Mouse (Mus musculus) megakaryocyte, embryonic 14.5 days (primary cell): ENCODE measurements around the gene Tardbp. TPM values are rescaled to one million over a fixed set of nuclear protein-coding genes. Genes with fewer than 3 reads are reported as not detected.

Experiments used
- H3K27me3 ChIP-seq: replicated peaks from 2 replicates; pipeline ENCODE3; 2012; ENCODE audit warnings: inconsistent platforms
- H3K36me3 ChIP-seq: replicated peaks from 2 replicates; pipeline ENCODE3; 2012; ENCODE audit warnings: low read length, inconsistent platforms, mixed read lengths
- H3K4me1 ChIP-seq: 2 replicates; pipeline ENCODE4 v1.6.1; 2012; ENCODE audit warnings: inconsistent platforms
- H3K4me3 ChIP-seq: replicated peaks from 2 replicates; pipeline ENCODE3; 2012; ENCODE audit warnings: moderate library complexity, mild to moderate bottlenecking, inconsistent platforms
- H3K9me3 ChIP-seq: 2 replicates; pipeline ENCODE4 v1.6.1; 2012; ENCODE audit warnings: inconsistent platforms
- FLI1 ChIP-seq: IDR thresholded peaks from 2 replicates; pipeline ENCODE4 v1.6.1; 2012; ENCODE audit warnings: low read length, inconsistent platforms, mixed read lengths
- GATA1 ChIP-seq: IDR thresholded peaks from 3 replicates; pipeline ENCODE4 v1.6.1; 2012; ENCODE audit warnings: mixed read lengths, low read length, inconsistent platforms, borderline replicate concordance
- polyA plus RNA-seq: library from polyadenylated mRNA; stranded (reverse); fragments of >175 nt; gene quantifications from 2 replicates; pipeline ENCODE4 v1.2.3, GENCODE M21; 2012; ENCODE audit warnings: low replicate concordance; ENCODE audit not compliant: insufficient read depth

Gene Tardbp
- polyA plus RNA-seq, 1 experiment = 18.5 TPM

DNA sequence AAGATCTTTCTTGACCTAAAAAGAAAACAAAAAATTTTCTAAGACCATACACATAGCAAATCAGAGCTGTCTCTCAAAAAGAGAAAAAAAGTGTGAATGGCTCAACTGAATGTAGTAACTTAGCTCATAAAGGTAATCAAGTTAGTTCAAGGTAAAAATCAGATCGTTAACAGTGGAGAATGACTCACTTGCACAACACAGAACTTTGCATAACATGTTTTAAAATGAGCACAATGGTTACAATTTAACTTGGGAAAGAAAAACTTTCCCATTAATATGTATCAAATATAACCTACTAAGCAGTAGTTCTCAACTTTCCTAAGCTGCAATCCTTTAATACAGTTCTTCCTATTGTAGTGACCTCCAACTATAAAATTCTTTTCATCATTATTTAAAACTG lies 6.1 kb downstream of the Tardbp start:
- H3K27me3 ChIP-seq = no peaks in the 10 kb centered on the region
- TF ChIP-seq FLI1 = no peak
- no peak for TF ChIP-seq GATA1
- no peak overlapping the region for H3K4me3 ChIP-seq
- peaks cover 35% of the 10 kb centered on the region for H3K4me1 ChIP-seq
- peaks cover 87% of the 10 kb centered on the region for H3K36me3 ChIP-seq
- no peaks in the 10 kb centered on the region for H3K9me3 ChIP-seq

- Histone ChIP-seq H3K36me3 (peaks cover 91% of the 10 kb centered on the region), H3K9me3 (no peaks in the 10 kb centered on the region), H3K4me1 (peaks cover 31% of the 10 kb centered on the region), H3K27me3 (no peaks in the 10 kb centered on the region), H3K4me3 (no peak overlapping the region)
- TF ChIP-seq FLI1 = no peak
- TF ChIP-seq GATA1 = no peak
These were observed 7.0 kb downstream of the Tardbp start for GRCm38 (mm10) chr4:148619805-148620204.

- no peaks in the 10 kb centered on the region for H3K27me3 ChIP-seq
- TF ChIP-seq GATA1 = no peak
- no peak for TF ChIP-seq FLI1
- no peaks in the 10 kb centered on the region for H3K9me3 ChIP-seq
- H3K4me1 ChIP-seq = peaks cover 10% of the 10 kb centered on the region; the same call in 1 of the 2 replicates
- H3K4me3 ChIP-seq = no peak overlapping the region
- peaks cover 76% of the 10 kb centered on the region for H3K36me3 ChIP-seq
These were observed 13.1 kb downstream of the Tardbp start for GRCm38 (mm10) chr4:148613738-148614137.

GRCm38 (mm10) chr4:148612557-148612956 lies 14.3 kb downstream of the Tardbp start:
- TF ChIP-seq GATA1 = no peak
- TF ChIP-seq FLI1 = no peak
- H3K27me3 ChIP-seq = no peaks in the 10 kb centered on the region
- no peaks in the 10 kb centered on the region for H3K9me3 ChIP-seq
- peaks cover 13% of the 10 kb centered on the region; the same call in 1 of the 2 replicates for H3K4me1 ChIP-seq
- H3K36me3 ChIP-seq = peaks cover 68% of the 10 kb centered on the region
- no peak overlapping the region for H3K4me3 ChIP-seq

- Histone ChIP-seq H3K27me3 (no peaks in the 10 kb centered on the region), H3K36me3 (peaks cover 56% of the 10 kb centered on the region), H3K4me1 (peaks cover 15% of the 10 kb centered on the region; the same call in 1 of the 2 replicates), H3K9me3 (no peaks in the 10 kb centered on the region), H3K4me3 (no peak overlapping the region)
- no peak for TF ChIP-seq FLI1
- TF ChIP-seq GATA1 = no peak
These were observed 16.0 kb downstream of the Tardbp start for GRCm38 (mm10) chr4:148610631-148611364.

DNA sequence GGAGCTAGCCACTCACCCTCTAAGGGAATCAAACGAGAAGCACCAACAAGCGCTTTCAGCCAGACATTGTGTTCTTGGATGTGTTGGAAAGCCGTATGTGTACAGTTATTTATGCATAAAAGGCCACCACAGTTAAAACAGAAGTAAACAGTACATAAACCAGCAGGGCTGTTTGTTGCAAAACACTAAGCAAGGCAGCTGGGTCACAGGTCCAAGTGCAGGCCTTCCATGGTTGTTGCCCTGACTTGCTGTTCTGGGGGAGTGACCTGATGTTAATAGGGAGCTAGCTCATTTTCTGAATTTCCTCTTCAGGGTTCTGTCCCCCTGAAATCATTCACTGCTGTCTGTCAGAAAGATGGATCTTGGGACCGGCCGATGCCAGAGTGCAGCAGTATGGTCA lies 17.0 kb downstream of the Tardbp start:
- Histone ChIP-seq H3K36me3 (peaks cover 46% of the 10 kb centered on the region), H3K4me1 (peaks cover 18% of the 10 kb centered on the region)
- TF ChIP-seq GATA1 (no peak), FLI1 (no peak)

DNA sequence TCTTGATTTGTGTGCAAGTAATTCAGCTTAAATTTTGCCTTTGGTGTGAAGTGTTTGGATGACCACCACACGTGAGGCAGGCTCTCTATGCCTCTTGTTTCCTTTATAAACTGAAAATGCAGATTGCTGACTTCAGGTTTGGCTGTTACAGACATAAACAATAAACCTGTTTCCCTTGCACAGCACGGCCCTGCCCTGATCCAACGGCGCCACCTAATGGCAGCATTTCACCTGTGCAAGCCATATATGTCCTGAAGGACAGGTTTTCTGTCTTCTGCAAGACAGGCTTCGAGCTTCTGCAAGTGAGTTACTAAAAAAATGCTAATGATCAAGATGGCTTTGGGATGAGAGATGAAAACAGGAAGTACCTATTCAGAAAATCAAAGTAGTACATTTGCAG lies 19.1 kb downstream of the Tardbp start:
- Histone ChIP-seq H3K4me3 (no peak overlapping the region), H3K36me3 (peaks cover 36% of the 10 kb centered on the region), H3K27me3 (no peaks in the 10 kb centered on the region), H3K9me3 (no peaks in the 10 kb centered on the region), H3K4me1 (peaks cover 25% of the 10 kb centered on the region)
- TF ChIP-seq FLI1 = no peak
- TF ChIP-seq GATA1 = no peak

More for the DNA sequence above, 17.0 kb downstream of the Tardbp start:
- no peaks in the 10 kb centered on the region for H3K9me3 ChIP-seq
- H3K27me3 ChIP-seq = no peaks in the 10 kb centered on the region
- no peak overlapping the region for H3K4me3 ChIP-seq

- Histone ChIP-seq H3K36me3 (peaks cover 30% of the 10 kb centered on the region), H3K4me1 (peaks cover 32% of the 10 kb centered on the region), H3K27me3 (no peaks in the 10 kb centered on the region), H3K4me3 (no peak overlapping the region), H3K9me3 (no peaks in the 10 kb centered on the region)
- TF ChIP-seq FLI1 (no peak), GATA1 (no peak)
These were observed 22.2 kb downstream of the Tardbp start for GRCm38 (mm10) chr4:148604541-148605165.

- TF ChIP-seq FLI1 (no peak), GATA1 (no peak)
- H3K36me3 ChIP-seq = peaks cover 32% of the 10 kb centered on the region
- no peak overlapping the region for H3K4me3 ChIP-seq
- H3K27me3 ChIP-seq = no peaks in the 10 kb centered on the region
- peaks cover 32% of the 10 kb centered on the region for H3K4me1 ChIP-seq
- H3K9me3 ChIP-seq = no peaks in the 10 kb centered on the region
These were observed 22.7 kb downstream of the Tardbp start for GRCm38 (mm10) chr4:148604141-148604540.
